Mouse (Mus musculus): ENCODE data around the gene Siah1a.

- TF ChIP-seq CTCF (IDR thresholded peaks at IDR 0.05), result no peak
- TF ChIP-seq EP300 (IDR thresholded peaks at IDR 0.05), result no peak
Measured at GRCm38 (mm10) chr8:86794716-86795115, 49.0 kb upstream of the Siah1a start.
